Mouse (Mus musculus) spleen, adult 2 months (tissue): ENCODE measurements around the gene Emp2.

Experiments used
- CTCF ChIP-seq: fragments of 200-500 bp; IDR thresholded peaks from 2 replicates; pipeline ENCODE4 v1.5.1; 2011; ENCODE audit warnings: mild to moderate bottlenecking, inconsistent platforms; ENCODE audit not compliant: insufficient read depth, insufficient read length, insufficient replicate concordance; ENCODE audit errors: extremely low read depth
- POLR2A ChIP-seq: fragments of 200-500 bp; IDR thresholded peaks from 2 replicates; pipeline ENCODE4 v1.6.1; 2011; ENCODE audit warnings: low read depth, low read length, inconsistent platforms

DNA sequence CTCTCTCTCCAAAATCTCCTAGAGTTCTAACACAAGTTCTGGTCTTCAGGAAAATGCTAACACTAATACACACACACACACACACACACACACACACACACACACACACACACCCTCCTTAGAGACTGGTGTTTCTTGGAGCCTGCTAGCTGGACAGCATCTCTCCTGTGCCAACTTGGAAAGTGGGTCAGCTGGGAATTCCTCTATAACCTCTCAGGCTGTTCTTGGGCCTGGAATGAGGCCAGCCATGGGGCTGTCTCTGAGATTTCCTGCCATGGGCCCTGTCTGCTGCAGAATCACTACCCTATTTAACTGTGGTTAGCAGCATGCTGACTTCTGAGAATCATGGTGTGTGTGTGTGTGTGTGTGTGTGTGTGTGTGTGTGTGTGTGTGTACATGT is 41.2 kb upstream of the Emp2 start:
- no peak for TF ChIP-seq CTCF
- TF ChIP-seq POLR2A: no peak
